Mouse (Mus musculus) MEL-GATA-1-ER (cell line): Measurements from ENCODE around the gene Zfp710.
"Not testable (repeated sequence)": the region's sequence is repeated elsewhere in the genome, so short reads cannot be mapped to it uniquely, and the experiment has no call there.

Source experiments
- DNase-seq: peaks from one replicate; pipeline ENCODE4 v3.0.0-alpha.2; 2012; ENCODE audit warnings: low read depth; ENCODE audit errors: extremely low read depth

Zfp710 gene

DNA sequence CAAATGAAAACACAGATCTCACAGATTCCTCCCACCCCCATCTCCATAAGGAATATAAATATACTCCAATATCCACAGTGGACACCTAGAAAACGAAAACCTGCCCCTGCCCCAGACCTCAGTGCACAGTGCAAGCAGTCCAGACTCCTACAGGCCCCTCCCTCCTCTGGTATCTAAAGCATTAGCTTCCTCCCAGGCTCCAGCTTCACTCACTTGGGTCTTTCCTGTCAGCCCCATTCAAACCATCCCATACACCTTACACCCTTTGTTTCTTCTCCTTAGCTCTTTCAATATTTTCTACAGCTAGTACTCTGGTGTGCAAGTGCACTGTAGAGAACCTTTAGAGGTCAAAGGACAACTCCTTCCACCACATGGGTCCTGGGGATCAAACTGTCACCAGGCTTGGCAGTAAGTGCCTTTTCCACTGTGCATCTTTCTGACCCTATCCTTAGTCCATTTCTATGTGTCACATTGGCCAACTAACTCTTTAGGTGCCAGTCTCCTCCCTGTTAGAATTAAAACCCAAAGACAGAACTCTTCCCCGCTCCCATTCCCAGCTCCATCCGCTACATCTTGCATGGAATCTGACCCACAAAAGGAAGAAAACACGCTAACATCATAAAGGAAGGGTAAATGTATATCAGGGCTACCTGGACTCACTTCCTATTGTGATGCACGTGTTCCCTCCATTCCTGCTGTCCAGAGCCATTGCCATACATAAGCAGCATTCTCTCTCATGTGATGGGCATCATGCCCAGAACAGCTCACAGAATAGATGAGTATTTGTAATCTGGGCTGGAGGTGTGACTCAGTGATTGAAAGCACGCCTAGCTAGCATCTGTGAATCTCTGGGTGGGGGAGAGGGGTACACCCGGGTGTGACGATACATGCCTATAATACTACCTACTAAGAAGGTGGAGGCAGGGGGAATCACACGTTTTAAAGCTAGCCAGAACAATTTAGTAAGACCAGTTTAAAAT, 86.7 kb downstream of the Zfp710 start:
- no peak for DNase-seq

- DNase-seq: no peak
These were observed 89.4 kb downstream of the Zfp710 start for GRCm38 (mm10) chr7:80113989-80114388.

DNA sequence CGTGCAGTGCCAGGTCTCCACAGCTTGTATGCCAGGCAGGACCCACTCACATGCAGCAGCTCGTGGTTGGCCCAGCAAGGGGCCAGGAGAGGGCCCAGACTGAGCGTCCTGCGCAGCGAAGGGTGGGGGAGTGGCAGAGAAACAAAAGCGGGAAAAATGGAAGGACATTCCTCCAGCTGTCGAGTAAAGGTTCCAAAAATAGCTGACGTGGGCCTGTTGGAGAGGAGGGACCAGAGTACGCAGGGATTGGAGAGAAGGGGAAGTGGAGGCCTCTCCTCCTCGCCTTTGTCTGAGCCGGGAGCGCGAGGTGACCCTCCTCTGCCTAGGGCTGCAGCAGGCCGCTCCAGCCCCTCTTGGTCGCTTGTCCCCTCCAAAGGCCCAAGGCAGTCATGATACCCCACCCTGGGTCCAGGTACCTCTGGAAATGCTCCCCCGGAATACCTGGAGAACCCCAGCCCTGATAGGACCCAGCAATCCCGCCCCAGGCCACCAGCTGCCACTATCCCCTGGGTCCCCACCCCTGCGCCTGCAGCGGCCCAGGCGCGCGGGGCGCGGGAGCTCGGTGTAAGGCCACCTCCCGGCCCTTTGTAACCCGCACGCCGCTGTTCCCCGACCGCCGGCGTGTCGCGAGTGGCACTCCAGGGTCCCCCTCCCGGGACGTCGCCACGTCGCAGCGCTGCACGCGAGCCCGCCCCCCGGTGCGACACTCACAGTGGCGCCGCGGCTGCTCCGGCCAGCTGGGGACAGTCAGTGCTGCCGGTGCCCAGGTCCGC, 90.0 kb downstream of the Zfp710 start:
- no peak for DNase-seq

DNA sequence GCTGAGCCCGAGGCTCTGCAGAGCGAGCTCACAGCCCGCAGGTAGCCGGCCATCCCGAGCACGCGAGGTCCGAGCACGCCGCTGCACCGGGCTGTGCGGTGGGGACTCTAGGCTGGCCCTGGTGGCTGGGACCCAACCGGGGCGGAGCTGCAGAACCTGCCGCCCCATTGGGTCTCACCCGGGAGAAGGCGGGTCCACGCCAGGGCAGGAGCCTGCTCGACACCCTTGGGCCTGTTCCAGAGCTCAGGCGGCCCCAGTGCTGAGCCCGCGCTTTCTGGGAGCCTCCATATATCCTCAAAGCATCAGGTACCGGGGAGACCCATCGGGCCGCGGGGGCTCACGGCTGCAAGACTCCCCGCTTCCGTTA, 90.6 kb downstream of the Zfp710 start, which contains the start of gene Idh2:
Gene Idh2, minus strand, starts transcription at position 169 of the 367 bp plus-strand sequence.
- DNase-seq: peak; percentile 70

DNA sequence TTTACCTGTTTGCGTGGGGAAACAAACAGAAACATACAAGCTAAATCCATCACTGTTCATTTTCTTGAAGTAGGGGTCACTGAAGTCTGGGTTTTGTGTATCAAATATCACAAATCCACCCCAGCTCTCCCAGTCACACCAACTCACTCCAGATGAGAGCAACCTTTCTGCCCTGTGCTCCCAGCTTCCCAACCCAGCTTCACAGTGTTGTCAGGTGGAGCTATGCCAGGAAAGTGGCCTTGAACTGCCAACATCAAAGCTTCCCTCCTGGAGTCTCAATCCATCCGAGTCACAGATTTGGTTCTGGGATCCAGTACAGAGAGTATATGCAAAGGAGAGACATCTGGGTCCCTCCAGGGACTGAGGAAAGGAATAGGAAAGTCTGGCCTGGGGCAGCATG, 91.5 kb downstream of the Zfp710 start:
- DNase-seq: no peak

DNA sequence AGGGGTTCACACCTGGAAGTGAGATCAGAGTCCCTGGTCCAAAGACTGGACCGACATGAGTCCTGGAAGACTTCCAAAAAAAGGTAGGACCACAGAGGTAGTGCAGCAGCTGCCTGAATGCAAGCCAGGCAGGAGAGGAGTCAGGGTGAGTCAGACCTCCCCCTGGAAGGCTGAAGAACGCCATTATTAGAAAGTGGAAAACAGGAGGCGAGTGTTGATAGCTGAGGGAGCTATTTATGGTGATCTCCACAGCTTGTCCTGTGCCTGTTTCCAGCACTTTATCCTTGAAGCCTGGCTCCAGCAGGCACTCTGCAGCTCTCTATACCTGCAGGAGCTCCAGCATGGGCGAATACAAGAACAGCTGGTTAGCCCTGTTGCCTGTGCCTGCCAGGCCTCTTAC, 94.6 kb downstream of the Zfp710 start:
- DNase-seq: no peak

DNA sequence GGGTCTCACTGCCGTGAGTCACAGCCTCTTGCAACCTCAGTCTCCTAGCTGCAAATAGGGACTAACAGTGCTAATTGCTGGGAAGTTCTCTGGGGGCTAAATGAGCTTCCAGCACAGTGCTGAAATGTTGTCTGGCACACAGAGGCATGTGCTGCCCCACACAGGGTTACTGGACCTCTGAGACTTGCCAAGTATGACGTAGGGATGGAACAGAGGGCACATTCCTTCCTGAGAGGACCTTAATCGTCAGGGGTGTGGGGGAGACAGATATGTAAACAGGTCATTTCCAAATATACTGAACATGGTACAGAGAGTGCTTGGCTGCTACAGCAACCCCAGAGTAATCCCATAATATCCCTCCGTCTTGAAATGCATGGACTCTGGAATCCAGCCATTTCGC, 96.5 kb downstream of the Zfp710 start:
- no peak for DNase-seq

DNA sequence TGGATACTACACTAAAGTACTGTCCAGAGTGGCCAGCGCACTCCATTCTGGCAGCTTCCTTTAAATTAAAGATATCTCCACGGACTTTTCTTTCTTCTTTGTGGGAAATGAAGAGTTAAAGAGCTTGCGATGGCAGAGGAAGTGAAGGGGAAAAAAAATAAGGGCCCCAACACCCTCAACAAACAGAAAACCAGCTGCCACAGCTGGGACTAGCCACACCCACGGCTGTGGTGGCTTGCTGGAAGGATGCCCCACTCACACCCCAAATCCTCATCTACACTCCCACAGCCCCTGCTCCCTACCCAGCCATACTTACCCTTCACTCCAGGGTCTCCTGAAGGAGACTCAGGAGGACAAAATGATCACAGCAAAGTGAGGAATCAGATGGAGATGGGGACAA, 98.5 kb downstream of the Zfp710 start:
- DNase-seq: no peak

- no peak for DNase-seq
These were observed 99.1 kb downstream of the Zfp710 start for GRCm38 (mm10) chr7:80123672-80124071.

- DNase-seq: no peak
These were observed 104.7 kb downstream of the Zfp710 start for GRCm38 (mm10) chr7:80129278-80129677.

DNA sequence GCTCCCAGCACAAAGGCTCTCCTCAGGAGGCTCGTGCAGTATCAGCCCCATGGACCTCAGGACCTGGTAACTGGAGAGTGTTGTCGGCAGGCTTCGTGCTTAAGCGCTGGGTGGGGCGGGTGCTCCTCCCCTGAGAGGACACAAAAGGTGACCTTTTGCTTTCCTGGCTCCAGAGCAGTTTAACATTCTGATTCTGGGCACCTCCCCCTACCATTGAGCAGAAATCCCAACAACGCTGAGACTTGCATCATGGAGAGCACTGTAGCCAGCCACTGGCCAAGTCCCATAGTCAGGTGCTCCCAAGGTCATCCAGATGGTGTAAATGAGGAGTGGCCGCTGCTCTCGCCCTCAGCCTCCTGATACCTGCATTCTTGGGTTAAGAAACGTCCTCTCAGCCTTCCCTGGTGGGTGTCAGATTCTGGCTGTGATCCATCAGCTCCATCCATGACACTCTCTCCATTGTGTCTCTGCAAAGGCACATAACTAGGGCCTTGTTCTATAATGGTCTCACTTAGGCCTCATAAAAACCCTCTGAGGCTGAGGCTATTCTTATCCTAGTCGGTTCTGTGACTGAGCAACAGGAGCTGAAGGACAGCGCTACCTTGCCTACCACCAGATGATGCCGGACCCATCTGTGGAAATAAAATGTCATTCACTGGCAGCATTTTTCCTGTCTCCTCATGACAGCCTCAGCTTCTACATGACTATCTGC, 105.9 kb downstream of the Zfp710 start:
- DNase-seq: no peak

DNA sequence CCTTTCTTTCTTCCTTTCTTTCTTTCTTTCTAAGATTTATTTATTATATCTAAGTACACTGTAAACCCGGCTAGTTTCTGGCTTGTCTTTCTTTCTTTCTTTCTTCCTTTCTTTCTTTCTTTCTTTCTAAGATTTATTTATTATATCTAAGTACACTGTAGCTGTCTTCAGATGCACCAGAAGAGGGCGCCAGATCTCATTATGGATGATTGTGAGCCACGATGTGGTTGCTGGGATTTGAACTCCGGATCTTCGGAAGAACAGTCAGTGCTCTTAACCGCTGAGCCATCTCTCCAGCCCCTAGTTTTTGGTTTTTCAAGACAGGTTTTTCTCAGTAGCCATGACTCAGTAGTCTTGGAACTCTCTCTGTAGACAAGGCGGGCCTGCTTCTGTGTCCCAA, 106.7 kb downstream of the Zfp710 start:
- not testable (repeated sequence) for DNase-seq

DNA sequence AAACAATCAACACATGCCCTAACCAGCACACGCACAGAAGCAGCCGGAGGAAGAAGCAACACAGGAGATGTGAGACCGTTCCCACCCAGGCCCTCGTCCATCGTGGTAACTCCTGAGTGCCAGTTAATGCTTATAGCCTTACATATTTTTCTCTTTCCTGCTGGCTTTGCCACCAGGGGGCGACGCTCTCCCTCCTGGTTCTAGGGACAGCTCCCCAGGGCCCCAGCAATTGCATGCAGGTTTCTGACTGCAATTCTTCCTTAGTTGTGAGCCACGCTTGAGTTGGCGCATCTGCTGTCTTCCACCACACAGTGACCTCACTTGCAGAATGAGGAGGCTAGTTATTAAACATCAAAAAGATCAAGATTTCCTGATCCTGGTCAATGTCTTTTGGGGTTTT, 107.9 kb downstream of the Zfp710 start:
- DNase-seq: peak; percentile 77

DNA sequence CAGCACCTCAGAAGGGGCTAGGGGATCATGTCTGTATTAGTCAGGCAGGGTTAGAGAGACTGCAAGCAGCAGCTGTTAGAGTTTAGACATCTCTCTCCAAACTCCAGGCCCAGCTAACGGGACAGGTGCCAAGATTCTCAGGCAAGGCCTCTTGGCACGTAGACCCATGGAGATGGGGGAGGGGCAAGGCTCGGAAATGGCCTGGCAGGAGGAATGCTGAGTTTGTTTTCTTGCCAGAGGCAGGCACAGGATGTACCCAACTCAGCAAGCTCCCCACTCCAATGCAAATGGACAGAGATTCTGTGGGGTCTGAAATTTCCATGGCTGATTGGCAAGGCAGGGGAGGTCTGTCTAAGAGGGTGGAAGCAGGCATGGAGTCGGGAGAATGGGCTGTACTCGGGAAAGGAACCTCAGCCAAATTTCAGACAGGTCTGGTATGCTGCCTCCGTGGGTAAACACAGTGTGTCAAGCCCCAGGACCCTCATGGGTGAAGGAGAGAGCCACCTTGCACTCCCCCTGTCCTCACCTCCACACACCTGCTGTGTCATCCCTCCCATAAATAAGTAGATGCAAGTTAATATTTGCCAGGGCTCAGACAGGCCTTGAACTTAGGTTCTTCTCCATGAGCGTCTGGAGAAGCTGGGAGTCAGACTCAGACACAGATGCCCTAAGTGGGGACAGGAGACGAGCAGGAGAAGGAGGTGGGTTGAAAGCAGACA, 110.0 kb downstream of the Zfp710 start:
- DNase-seq: no peak

GRCm38 (mm10) chr7:80135173-80135532, 110.5 kb downstream of the Zfp710 start:
- DNase-seq: no peak

DNA sequence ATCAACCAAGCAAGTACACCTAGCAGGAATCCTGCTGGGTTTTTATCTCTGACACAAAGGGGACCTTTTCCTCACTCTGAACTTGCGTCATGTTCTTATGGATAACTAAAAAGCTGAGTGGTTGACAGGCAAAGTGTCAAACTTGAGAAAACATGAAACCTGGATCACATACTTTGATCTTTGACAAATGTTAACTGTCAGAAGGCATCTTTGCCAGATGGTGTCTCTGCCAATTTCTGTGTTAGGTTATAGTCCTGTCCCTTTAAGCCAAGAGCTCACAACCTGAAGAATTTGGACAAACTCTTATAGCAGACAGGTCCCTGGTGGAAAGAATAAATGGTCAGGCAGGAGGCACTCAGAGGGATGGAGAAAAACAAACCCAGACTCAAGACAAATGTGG, 113.8 kb downstream of the Zfp710 start:
- no peak for DNase-seq

DNA sequence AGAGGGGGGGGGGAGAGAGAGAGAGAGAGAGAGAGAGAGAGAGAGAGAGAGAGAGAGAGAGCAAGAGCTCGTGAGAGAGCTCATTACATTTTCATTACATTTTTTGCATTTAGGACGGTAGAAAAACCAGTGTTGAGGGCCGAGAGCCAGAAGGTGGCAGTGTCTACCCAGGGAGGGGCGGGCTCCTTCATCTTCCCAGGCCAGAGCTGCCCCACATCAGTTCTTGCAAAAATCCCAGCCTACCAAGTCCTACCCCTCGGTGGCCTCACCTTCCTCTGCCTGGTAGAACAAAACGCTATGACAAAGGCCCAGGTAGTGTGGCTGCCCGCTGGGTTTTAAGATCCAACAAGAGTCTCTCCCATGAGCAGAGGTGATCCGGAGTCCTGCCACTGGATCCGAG, 116.2 kb downstream of the Zfp710 start:
- DNase-seq: no peak
